Mouse (Mus musculus) forebrain, embryonic 15.5 days (tissue): ENCODE data around the gene Kdm4b. TPM values are rescaled to one million over a fixed set of nuclear protein-coding genes. Genes with fewer than 3 reads are reported as not detected.

ENCODE experiments used
- ATAC-seq: fragments of 200-750 bp; cut with Nextera tagmentation; replicated peaks from 2 replicates; pipeline ENCODE4 v1.8.0; 2017; ENCODE audit warnings: mild to moderate bottlenecking, moderate TSS enrichment, moderate library complexity
- H3K27ac ChIP-seq: fragments of 300-500 bp; sonication (generic); replicated peaks from 2 replicates; pipeline ENCODE4 v1.5.1; 2015; ENCODE audit warnings: mild to moderate bottlenecking, inconsistent platforms
- H3K27me3 ChIP-seq: fragments of 300-500 bp; sonication (generic); 2 replicates; pipeline ENCODE4 v1.6.1; 2015; ENCODE audit warnings: inconsistent platforms
- H3K36me3 ChIP-seq: fragments of 300-500 bp; sonication (generic); 2 replicates; pipeline ENCODE4 v1.6.1; 2015; ENCODE audit warnings: mild to moderate bottlenecking, inconsistent platforms
- H3K4me1 ChIP-seq: fragments of 300-500 bp; sonication (generic); 2 replicates; pipeline ENCODE4 v1.6.1; 2015; ENCODE audit warnings: inconsistent platforms
- H3K4me2 ChIP-seq: fragments of 300-500 bp; sonication (generic); replicated peaks from 2 replicates; pipeline ENCODE4 v1.6.1; 2015; ENCODE audit warnings: mild to moderate bottlenecking, inconsistent platforms
- H3K4me3 ChIP-seq: fragments of 300-500 bp; sonication (generic); 2 replicates; pipeline ENCODE4 v1.5.1; 2015; ENCODE audit warnings: mild to moderate bottlenecking, inconsistent platforms
- H3K9ac ChIP-seq: fragments of 300-500 bp; sonication (generic); replicated peaks from 2 replicates; pipeline ENCODE4 v1.6.1; 2015; ENCODE audit warnings: mild to moderate bottlenecking, inconsistent platforms
- H3K9me3 ChIP-seq: fragments of 300-500 bp; sonication (generic); 2 replicates; pipeline ENCODE4 v1.6.1; 2016; ENCODE audit warnings: inconsistent platforms
- WGBS: fragments of 180-500 bp; shearing (Covaris S2); methylation state at CpG from one replicate; pipeline ENCODE4 v1.1.7; 2015; ENCODE audit warnings: mixed read lengths; 5-methylcytosine and 5-hydroxymethylcytosine counted together
- polyA plus RNA-seq: library from polyadenylated mRNA; unstranded; fragments of >200 nt; fragmentation: Nextera tagmentation; extraction: Ambion mirVana; gene quantifications from 2 replicates; pipeline ENCODE4 v1.2.1, GENCODE M21; 2015

Kdm4b gene
- polyA plus RNA-seq, 1 experiment from 2014 or later: 81.2 TPM

DNA sequence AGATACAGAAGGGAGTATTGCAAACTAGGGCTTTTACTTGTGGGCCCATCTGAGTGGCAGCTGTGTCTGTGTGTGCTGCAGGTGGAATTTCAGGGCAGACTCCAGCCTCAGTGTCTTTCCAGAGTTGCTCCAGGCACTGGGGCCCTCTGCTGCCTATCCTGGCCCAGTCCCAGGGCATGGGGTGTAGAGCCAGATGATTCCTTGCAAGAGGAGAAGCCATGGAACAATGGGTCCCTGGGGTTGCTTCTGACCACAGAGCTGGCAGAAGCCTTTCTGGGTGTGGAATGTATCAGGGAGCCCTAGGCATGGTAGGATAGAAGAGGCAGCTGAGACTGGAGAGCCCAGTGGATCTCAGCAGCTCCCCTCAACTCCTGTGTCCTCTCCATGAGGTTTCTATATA is 5.4 kb downstream of the Kdm4b start:
- peaks cover 57% of the 10 kb centered on the region for H3K4me1 ChIP-seq
- no peak overlapping the region for H3K9ac ChIP-seq
- no peak for ATAC-seq

DNA sequence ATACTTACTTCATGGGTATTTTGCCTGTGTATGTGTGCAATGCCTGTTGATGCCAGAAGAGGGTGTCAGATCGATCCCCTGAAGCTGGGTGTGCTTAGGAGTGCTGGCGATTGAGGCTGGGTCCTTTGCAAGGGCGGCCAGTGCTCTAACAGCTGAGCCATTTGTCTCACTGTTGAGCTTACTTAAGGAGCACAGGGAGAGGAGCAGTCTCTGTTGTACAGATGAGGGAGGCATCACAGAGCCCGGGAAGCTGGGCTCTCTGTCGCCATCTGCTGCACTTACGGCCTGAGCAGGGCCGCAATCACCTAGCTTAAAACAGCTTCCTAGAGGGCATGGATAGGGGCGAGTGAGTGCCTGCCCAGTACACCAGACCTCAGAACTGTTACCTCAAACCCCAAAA is 7.1 kb downstream of the Kdm4b start:
- Histone ChIP-seq H3K36me3 (no peaks in the 10 kb centered on the region), H3K4me3 (no peak overlapping the region), H3K9ac (no peak overlapping the region), H3K27me3 (no peaks in the 10 kb centered on the region), H3K27ac (no peak overlapping the region), H3K4me2 (no peak overlapping the region), H3K4me1 (peaks cover 55% of the 10 kb centered on the region), H3K9me3 (no peaks in the 10 kb centered on the region)
- WGBS: 41% methylated on average over 8 of the region's 8 CpGs
- no peak for ATAC-seq

More for the DNA sequence above, 5.4 kb downstream of the Kdm4b start:
- Histone ChIP-seq H3K9me3 (no peaks in the 10 kb centered on the region), H3K27me3 (no peaks in the 10 kb centered on the region), H3K4me2 (no peak overlapping the region), H3K36me3 (no peaks in the 10 kb centered on the region), H3K27ac (no peak overlapping the region), H3K4me3 (no peak overlapping the region)

DNA sequence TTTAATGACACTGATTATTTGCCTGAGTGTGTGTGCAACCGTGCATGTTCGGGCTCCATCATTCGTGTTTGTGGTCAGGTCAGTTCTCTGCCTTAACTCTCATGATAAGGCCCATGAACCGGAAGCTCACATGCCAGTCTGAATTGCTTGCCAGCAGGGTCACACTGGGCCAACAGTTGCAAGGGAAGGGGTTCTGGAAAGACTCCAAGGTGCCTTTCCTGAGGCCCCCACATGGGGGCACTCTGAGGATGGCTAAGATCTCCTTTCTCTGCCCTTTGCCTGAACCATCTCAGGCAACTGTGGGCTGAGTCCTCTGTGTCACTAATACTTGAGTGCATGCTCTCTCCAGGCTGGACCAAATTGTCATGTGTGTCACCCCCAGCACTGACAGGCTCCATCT is 11.3 kb downstream of the Kdm4b start:
- Histone ChIP-seq H3K4me1 (peaks cover 25% of the 10 kb centered on the region), H3K27me3 (no peaks in the 10 kb centered on the region), H3K4me2 (no peak overlapping the region), H3K27ac (no peak overlapping the region), H3K4me3 (no peak overlapping the region), H3K9me3 (no peaks in the 10 kb centered on the region), H3K36me3 (no peaks in the 10 kb centered on the region), H3K9ac (no peak overlapping the region)
- 52% methylated on average over 4 of the region's 4 CpGs for WGBS
- ATAC-seq: no peak

DNA sequence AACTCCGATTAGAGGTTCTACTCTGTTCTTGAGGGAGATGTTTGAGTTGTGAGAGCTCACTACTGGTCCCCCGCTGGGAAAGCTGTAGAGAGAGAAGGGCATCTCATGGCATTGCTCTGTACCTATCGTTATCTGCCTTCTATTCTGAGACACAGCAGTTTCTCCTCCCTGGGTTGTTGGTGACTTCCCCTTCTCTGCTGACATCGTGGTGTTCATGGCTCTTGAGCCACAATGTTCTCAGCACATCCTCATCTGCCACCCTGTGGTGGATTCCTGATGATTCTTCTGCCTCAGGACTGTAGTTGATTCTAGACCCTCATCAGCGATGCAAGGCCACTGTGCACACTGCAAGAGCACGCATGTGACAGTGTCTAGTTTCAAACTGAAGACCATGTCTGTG is 11.9 kb downstream of the Kdm4b start:
- Histone ChIP-seq H3K9ac (no peak overlapping the region), H3K4me1 (peaks cover 21% of the 10 kb centered on the region), H3K27ac (no peak overlapping the region), H3K27me3 (no peaks in the 10 kb centered on the region), H3K9me3 (no peaks in the 10 kb centered on the region), H3K4me2 (no peak overlapping the region), H3K4me3 (no peak overlapping the region), H3K36me3 (no peaks in the 10 kb centered on the region)
- no peak for ATAC-seq
- 93% methylated on average over 6 of the region's 6 CpGs for WGBS

DNA sequence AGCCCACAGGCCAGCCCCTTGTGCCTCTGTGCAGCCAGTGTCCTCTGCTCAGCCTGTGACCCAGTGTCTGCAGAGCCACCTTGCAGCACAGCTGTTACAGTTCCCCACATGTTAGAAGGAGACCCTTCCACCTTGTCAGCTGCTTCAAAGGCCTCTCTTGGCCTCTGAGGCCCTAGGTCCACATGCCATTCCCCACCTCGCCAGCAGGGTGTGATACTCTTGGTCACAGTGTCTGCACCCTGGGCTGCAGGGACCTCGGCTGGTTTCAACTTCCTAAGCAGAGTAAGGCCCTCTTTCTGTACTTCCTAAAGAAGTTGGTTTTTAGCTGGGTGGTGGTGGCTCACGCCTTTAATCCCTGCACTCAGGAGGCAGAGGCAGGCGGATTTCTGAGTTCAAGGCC is 13.0 kb downstream of the Kdm4b start:
- Histone ChIP-seq H3K27me3 (no peaks in the 10 kb centered on the region), H3K4me3 (no peak overlapping the region), H3K9ac (no peak overlapping the region), H3K27ac (no peak overlapping the region), H3K9me3 (no peaks in the 10 kb centered on the region), H3K4me1 (peaks cover 21% of the 10 kb centered on the region), H3K36me3 (no peaks in the 10 kb centered on the region), H3K4me2 (no peak overlapping the region)
- WGBS: 60% methylated on average over 4 of the region's 4 CpGs
- no peak for ATAC-seq

DNA sequence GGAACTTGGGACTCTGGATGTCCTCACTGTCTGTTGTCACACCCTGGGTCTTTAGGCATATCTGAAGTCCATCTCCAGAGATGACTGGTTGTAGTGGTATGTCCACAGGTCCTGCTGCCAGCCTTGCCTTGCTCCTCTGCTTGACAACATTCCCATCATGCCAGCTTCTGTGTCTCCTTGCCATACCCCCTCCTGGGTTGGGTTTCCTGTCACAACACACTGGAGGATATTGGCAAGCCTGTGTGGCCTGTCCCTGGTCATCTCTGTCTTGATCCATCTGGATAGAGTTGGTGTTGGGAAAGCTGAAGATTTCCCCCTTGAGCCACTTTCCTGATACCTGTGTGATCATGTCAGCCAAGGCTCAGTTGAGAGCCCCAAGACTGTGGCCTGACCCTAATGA is 14.9 kb downstream of the Kdm4b start:
- Histone ChIP-seq H3K9me3 (no peaks in the 10 kb centered on the region), H3K4me3 (no peak overlapping the region), H3K9ac (no peak overlapping the region), H3K4me2 (no peak overlapping the region), H3K4me1 (peaks cover 19% of the 10 kb centered on the region), H3K36me3 (no peaks in the 10 kb centered on the region), H3K27me3 (no peaks in the 10 kb centered on the region), H3K27ac (no peak overlapping the region)
- ATAC-seq: no peak

DNA sequence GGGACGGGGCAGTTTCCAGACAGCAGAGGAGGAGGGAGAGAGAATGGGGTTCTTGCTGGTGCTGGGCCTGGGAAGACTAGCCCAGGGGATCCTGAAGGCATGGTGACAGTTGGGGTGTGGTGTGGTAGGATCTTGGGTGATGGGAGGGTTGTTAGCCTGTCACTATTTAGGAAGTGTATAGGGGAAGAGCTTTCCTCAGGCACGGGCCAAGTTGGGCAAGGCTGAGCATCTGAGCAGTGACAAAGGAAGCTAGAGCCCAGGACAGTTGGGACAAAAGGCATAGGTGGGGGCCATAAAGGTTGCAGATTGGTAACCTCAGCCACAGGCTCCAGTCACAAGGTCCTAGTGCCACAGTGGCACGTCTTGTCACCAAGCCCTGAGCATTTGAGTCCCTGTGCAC is 17.6 kb downstream of the Kdm4b start:
- Histone ChIP-seq H3K36me3 (no peaks in the 10 kb centered on the region), H3K4me3 (no peak overlapping the region), H3K27ac (no peak overlapping the region), H3K27me3 (no peaks in the 10 kb centered on the region), H3K4me1 (0 out of 2 replicates have a peak, but pooled peaks cover 5% of the 10 kb centered on the region), H3K9me3 (no peaks in the 10 kb centered on the region), H3K9ac (no peak overlapping the region), H3K4me2 (no peak overlapping the region)
- WGBS: 83% methylated on average over 3 of the region's 3 CpGs
- ATAC-seq: no peak

DNA sequence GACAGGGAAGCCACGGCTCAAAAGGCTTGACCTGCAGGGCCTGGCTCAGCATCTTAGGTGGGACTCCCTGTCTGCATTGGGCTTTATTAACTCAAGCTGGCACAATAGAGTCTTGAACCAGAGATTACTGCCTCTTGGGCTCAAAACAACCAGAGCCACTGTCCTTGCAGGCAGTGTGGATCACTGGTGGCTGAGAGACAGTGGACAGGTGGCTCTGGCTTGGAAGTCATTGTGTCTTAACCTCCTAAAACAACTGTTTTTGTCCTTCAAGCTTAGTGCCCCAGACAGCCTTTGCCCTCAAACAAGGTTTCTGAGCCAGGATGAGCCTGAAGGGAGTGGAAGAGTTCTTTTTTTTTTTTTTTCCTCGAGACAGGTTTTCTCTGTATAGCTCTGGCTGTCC is 19.5 kb downstream of the Kdm4b start:
- 0 out of 2 replicates have a peak, but pooled peaks cover 4% of the 10 kb centered on the region for H3K4me1 ChIP-seq
- 81% methylated on average over 2 of the region's 2 CpGs for WGBS
- no peak for ATAC-seq
- H3K9ac ChIP-seq: no peak overlapping the region
- no peak overlapping the region for H3K4me3 ChIP-seq
- H3K4me2 ChIP-seq: no peak overlapping the region
- H3K9me3 ChIP-seq: no peaks in the 10 kb centered on the region
- H3K36me3 ChIP-seq: no peaks in the 10 kb centered on the region
- no peak overlapping the region for H3K27ac ChIP-seq
- H3K27me3 ChIP-seq: no peaks in the 10 kb centered on the region

DNA sequence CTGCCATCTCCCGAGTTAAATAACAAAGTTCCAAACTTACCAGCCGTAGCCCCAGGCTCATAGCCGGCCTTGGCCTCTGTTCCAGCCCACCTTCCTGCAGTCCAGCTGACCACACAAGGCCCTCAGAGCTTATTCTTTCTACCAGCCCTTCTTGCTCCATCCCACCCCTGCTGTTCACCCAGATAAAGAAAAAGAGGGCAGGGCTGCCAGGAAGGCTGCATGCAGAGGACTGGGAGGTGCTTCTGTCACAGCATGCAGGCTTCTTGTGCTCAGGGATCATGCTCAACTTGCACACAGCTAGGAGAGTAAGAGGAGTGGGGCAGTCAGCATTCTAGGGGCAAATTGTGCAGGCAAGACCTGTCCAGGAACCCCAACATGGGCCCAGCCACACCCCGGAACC is 22.3 kb downstream of the Kdm4b start:
- Histone ChIP-seq H3K36me3 (peaks cover 10% of the 10 kb centered on the region), H3K4me1 (0 out of 2 replicates have a peak, but pooled peaks cover 3% of the 10 kb centered on the region), H3K27ac (no peak overlapping the region), H3K27me3 (no peaks in the 10 kb centered on the region), H3K9ac (no peak overlapping the region), H3K4me2 (no peak overlapping the region), H3K9me3 (no peaks in the 10 kb centered on the region), H3K4me3 (no peak overlapping the region)
- WGBS: 74% methylated on average over 4 of the region's 4 CpGs
- ATAC-seq: no peak

DNA sequence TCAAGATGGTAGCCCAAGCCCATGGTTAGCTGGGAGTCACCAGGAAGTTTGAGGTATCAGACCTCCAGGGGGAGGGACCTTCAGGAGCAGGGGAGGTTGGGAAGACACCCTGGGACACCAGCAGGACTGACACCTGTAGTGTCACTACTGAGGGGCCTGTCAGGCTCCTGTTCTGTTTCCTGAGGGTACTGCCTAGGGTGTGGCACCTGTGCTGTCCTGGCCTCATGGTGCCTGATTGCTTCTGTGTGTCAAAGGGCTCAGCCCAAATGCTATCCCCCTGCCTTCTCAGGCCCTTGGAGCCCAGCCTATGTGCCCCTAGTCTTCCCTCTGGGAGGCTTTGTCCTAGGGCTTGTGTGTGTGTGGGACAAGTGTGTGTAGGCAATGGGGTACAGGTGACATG is 22.7 kb downstream of the Kdm4b start:
- ATAC-seq: no peak
- Histone ChIP-seq H3K9ac (no peak overlapping the region), H3K27me3 (no peaks in the 10 kb centered on the region), H3K4me1 (0 out of 2 replicates have a peak, but pooled peaks cover 3% of the 10 kb centered on the region), H3K4me2 (no peak overlapping the region), H3K36me3 (peaks cover 14% of the 10 kb centered on the region), H3K4me3 (no peak overlapping the region), H3K9me3 (no peaks in the 10 kb centered on the region), H3K27ac (no peak overlapping the region)

DNA sequence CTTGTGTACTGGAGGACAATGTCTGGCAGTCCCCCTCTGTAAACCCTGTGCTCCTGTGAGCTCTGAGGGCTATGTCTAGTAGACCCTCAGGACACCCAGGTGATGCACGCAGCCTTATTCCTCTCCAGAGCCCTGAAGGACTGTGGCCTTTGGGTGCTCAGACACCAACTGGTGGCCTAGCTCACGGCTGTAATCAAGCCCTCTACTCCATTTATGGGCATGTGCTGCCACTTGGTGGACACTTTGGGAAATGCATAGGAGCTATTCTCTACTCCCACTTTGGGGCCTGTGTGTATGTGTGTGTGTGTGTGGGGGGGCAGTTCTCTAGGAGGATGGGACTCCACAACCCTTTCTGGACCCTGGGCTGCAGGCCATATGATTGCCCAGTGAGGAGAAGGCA is 24.8 kb downstream of the Kdm4b start:
- no peak overlapping the region for H3K4me2 ChIP-seq
- ATAC-seq: peak; percentile 63
- no peaks in the 10 kb centered on the region for H3K27me3 ChIP-seq
- H3K9ac ChIP-seq: no peak overlapping the region
- 31% methylated on average over 2 of the region's 2 CpGs for WGBS
- H3K4me3 ChIP-seq: no peak overlapping the region
- H3K36me3 ChIP-seq: peaks cover 34% of the 10 kb centered on the region
- H3K27ac ChIP-seq: no peak overlapping the region
- H3K9me3 ChIP-seq: no peaks in the 10 kb centered on the region
- H3K4me1 ChIP-seq: 0 out of 2 replicates have a peak, but pooled peaks cover 3% of the 10 kb centered on the region

DNA sequence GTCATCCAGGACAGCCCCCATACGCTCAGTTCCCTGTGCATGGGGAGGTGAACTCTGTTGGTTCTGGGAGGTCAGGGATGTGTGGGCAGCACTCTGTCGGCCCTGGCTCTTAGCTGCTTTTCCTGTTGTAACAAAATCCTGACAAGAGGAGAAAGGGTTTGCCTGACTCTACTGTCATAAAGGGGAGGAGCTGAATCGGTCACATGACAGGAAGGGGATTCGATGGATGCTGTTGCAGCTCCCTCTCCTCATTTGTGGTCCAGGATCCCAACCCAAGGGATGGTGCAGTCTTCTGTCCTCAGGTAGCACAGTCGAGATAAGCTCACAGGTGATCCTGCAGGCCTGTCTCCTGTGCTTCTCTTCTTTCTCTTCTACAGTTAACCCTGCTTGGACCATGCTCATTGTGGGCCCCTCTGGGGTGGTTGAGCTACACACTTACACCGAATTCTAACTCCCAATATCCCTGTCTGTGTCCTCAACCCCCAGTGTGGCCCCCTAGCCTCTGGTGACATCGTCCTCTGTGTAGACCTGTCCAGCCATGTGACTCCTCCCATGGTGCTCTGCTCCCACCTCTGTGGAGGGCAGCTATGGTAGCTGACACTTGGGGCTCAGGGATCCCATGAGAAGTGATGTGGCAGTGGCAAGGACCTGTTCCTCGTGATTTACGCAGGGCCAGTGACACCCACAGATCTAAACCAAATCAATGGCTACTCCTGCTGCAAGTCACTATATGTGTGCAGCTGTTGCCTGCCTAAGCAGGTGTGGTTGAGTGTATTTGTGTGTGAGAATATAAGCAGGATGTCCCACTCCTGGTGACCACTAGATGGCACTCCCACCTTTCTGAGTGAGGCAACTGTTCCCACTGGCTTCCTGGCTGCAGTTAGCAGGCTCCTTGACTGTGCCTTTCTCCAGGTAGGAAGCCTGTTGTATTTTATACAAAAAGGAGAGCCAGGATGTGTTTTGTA is 31.3 kb downstream of the Kdm4b start:
- H3K4me3 ChIP-seq: no peak overlapping the region
- H3K27ac ChIP-seq: no peak overlapping the region
- no peak overlapping the region for H3K4me2 ChIP-seq
- no peaks in the 10 kb centered on the region for H3K9me3 ChIP-seq
- peak; percentile 70 for ATAC-seq
- no peak overlapping the region for H3K9ac ChIP-seq
- H3K27me3 ChIP-seq: no peaks in the 10 kb centered on the region
- H3K4me1 ChIP-seq: peaks cover 10% of the 10 kb centered on the region; the same call in 1 of the 2 replicates
- H3K36me3 ChIP-seq: peaks cover 66% of the 10 kb centered on the region
- 66% methylated on average over 9 of the region's 9 CpGs for WGBS
